In the genomic region with DNA sequence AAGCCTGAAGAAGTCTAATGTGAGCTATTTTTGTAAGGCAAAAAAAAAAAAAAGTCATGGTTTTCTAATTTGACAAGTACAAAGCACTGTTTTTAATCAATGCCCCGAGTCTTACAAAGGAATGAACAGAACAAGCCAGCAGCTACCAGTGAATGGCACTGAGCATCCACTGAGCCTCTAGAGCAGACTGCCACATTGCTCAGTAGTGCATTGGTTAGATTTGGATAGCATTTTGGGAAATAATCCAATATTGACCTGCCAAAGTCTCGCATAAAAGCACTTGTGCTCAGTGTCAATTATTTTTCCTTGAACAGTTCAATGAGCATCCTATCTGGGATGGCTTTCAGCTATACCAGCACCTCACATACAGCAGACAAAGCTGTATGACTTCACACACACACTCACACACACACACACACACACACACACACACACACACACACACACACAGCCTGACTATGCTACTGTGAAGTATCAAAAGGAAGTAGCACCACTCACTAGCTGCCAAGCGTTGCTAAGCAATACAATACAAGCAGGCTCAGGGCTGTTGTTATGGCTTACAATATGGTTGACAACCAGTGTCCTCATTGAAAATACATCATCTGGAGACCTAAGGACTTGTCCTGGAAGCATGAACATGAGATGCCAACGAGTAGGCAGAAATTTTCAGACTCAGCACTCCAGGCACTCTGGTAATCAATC, we compare ENCODE assay signal across 15 mouse cellular contexts.
A peak's percentile ranks its signal among the peaks of the same experiment; 100 is the strongest.
DNase-seq lines count a peak whose midpoint lies in the region; ATAC-seq lines count a peak whose summit lies in the region.
"Had no signal": no experiment of that assay in that cellular context is flagged by ENCODE, and none has a peak within 500 bp of the region (broad histone marks: within the 10 kb centered on the region; RNA-seq: fewer than 3 reads in every experiment).

No protein-coding gene starts in this region.

- 65% methylated on average over 4 of the region's 4 CpGs for WGBS in forebrain, embryonic 11.5 days
- WGBS in hindbrain, embryonic 14.5 days: 45% methylated on average over 4 of the region's 4 CpGs
- WGBS in liver, embryonic 12.5 days (ENCODE audit: insufficient replicate concordance): 48% methylated on average over 4 of the region's 4 CpGs

- ATAC-seq in forebrain, embryonic 11.5 days (replicated peaks; ENCODE audit: low FRiP score): 0 out of 2 replicates have a peak, but pooled peaks have one; percentile 39
- ATAC-seq in hindbrain, embryonic 14.5 days (ENCODE audit: low FRiP score): peak; percentile 88
- ATAC-seq in liver, embryonic 12.5 days: no peak
- ATAC-seq: inflammation-experienced regulatory T-cells, adult 6 months had no signal

- H3K9me3 ChIP-seq in forebrain, embryonic 11.5 days (ENCODE audit: control insufficient read depth, low read length): no peaks in the 10 kb centered on the region
- no peaks in the 10 kb centered on the region for H3K9me3 ChIP-seq in hindbrain, embryonic 14.5 days (ENCODE audit: control insufficient read depth, low read length)
- no peaks in the 10 kb centered on the region for H3K9me3 ChIP-seq in liver, embryonic 12.5 days (replicated peaks)
- H3K9me3 ChIP-seq: heart, embryonic 15.5 days; lung, embryonic 15.5 days had no signal

- no peak overlapping the region for H3K27ac ChIP-seq in forebrain, embryonic 11.5 days (ENCODE audit: low read depth, low read length)
- no peak overlapping the region for H3K27ac ChIP-seq in hindbrain, embryonic 14.5 days
- H3K27ac ChIP-seq in liver, embryonic 12.5 days: no peak overlapping the region
- H3K27ac ChIP-seq: heart, embryonic 15.5 days; kidney, postnatal 0 days; lung, embryonic 15.5 days had no signal

- H3K4me3 ChIP-seq in forebrain, embryonic 11.5 days (ENCODE audit: low read depth, low read length): no peak overlapping the region
- no peak overlapping the region for H3K4me3 ChIP-seq in hindbrain, embryonic 14.5 days (replicated peaks; ENCODE audit: low read length)
- no peak overlapping the region for H3K4me3 ChIP-seq in liver, embryonic 12.5 days
- H3K4me3 ChIP-seq: heart, embryonic 15.5 days; lung, embryonic 15.5 days had no signal

- no peaks in the 10 kb centered on the region for H3K27me3 ChIP-seq in forebrain, embryonic 11.5 days (ENCODE audit: control insufficient read depth, insufficient read depth, low read length)
- H3K27me3 ChIP-seq in hindbrain, embryonic 14.5 days (ENCODE audit: control insufficient read depth, insufficient read depth, low read length): no peaks in the 10 kb centered on the region
- no peaks in the 10 kb centered on the region for H3K27me3 ChIP-seq in liver, embryonic 12.5 days (replicated peaks)
- H3K27me3 ChIP-seq: heart, embryonic 15.5 days; lung, embryonic 15.5 days had no signal

- no peaks in the 10 kb centered on the region for H3K4me1 ChIP-seq in forebrain, embryonic 11.5 days (replicated peaks; ENCODE audit: control insufficient read depth, insufficient read depth, low read length)
- no peaks in the 10 kb centered on the region for H3K4me1 ChIP-seq in hindbrain, embryonic 14.5 days (replicated peaks; ENCODE audit: control insufficient read depth, insufficient read depth, low read length)
- no peaks in the 10 kb centered on the region for H3K4me1 ChIP-seq in liver, embryonic 12.5 days
- H3K4me1 ChIP-seq: heart, embryonic 15.5 days; lung, embryonic 15.5 days had no signal

- H3K9ac ChIP-seq in forebrain, embryonic 11.5 days (ENCODE audit: low read length): no peak overlapping the region
- no peak overlapping the region for H3K9ac ChIP-seq in hindbrain, embryonic 14.5 days
- no peak overlapping the region for H3K9ac ChIP-seq in liver, embryonic 12.5 days
- H3K9ac ChIP-seq: heart, embryonic 15.5 days; lung, embryonic 15.5 days had no signal

- peak; percentile 17 to 25 for DNase-seq in layer of hippocampus, postnatal 10 days (ENCODE audit: low spot score in 2 of 2)
- no peak for DNase-seq in layer of hippocampus, postnatal 36 days
- peak; percentile 22 for DNase-seq in Muller cell, postnatal 12 days (ENCODE audit: inconsistent ontology term)
- no peak for DNase-seq in forebrain, embryonic 11.5 days (ENCODE audit: low spot score)
- DNase-seq in hindbrain, embryonic 14.5 days (ENCODE audit: low spot score): no peak
- no peak for DNase-seq in adrenal gland, adult 8-10 months
- DNase-seq in kidney, adult 8-10 months: no peak
- DNase-seq: cerebellum, adult 2 months; thymus, adult 2 months had no signal

- H3K4me2 ChIP-seq in forebrain, embryonic 11.5 days (ENCODE audit: low read depth, low read length, severe bottlenecking): no peak overlapping the region
- H3K4me2 ChIP-seq in hindbrain, embryonic 14.5 days (replicated peaks): no peak overlapping the region
- H3K4me2 ChIP-seq in liver, embryonic 12.5 days: no peak overlapping the region
- H3K4me2 ChIP-seq: heart, embryonic 15.5 days; liver, embryonic 11.5 days; lung, embryonic 15.5 days had no signal

- H3K36me3 ChIP-seq in forebrain, embryonic 11.5 days (ENCODE audit: control insufficient read depth, insufficient read depth, low read length): no peaks in the 10 kb centered on the region
- H3K36me3 ChIP-seq in hindbrain, embryonic 14.5 days (replicated peaks; ENCODE audit: control insufficient read depth, insufficient read depth): no peaks in the 10 kb centered on the region
- H3K36me3 ChIP-seq in liver, embryonic 12.5 days: no peaks in the 10 kb centered on the region
- H3K36me3 ChIP-seq: heart, embryonic 15.5 days; lung, embryonic 15.5 days had no signal

Comparison
In these comparisons a context has a peak if more than half of its experiments do, and no peak if none do; other contexts are left out.
1. DNase-seq: peak in layer of hippocampus, postnatal 10 days (2 of 2) and Muller cell, postnatal 12 days (single experiment); none in layer of hippocampus, postnatal 36 days (0 of 2), forebrain, embryonic 11.5 days (single experiment), hindbrain, embryonic 14.5 days (single experiment), adrenal gland, adult 8-10 months (single experiment) and kidney, adult 8-10 months (0 of 2).